Mouse (Mus musculus): Measurements from ENCODE around the gene Cyp2d9. TPM values are rescaled to one million over a fixed set of nuclear protein-coding genes. Genes with fewer than 3 reads are reported as not detected.
"Not testable (repeated sequence)": the region's sequence is repeated elsewhere in the genome, so short reads cannot be mapped to it uniquely, and the experiment has no call there.

Cyp2d9 gene
- polyA plus RNA-seq, 1 experiment from 2014 or later, result not detected

DNA sequence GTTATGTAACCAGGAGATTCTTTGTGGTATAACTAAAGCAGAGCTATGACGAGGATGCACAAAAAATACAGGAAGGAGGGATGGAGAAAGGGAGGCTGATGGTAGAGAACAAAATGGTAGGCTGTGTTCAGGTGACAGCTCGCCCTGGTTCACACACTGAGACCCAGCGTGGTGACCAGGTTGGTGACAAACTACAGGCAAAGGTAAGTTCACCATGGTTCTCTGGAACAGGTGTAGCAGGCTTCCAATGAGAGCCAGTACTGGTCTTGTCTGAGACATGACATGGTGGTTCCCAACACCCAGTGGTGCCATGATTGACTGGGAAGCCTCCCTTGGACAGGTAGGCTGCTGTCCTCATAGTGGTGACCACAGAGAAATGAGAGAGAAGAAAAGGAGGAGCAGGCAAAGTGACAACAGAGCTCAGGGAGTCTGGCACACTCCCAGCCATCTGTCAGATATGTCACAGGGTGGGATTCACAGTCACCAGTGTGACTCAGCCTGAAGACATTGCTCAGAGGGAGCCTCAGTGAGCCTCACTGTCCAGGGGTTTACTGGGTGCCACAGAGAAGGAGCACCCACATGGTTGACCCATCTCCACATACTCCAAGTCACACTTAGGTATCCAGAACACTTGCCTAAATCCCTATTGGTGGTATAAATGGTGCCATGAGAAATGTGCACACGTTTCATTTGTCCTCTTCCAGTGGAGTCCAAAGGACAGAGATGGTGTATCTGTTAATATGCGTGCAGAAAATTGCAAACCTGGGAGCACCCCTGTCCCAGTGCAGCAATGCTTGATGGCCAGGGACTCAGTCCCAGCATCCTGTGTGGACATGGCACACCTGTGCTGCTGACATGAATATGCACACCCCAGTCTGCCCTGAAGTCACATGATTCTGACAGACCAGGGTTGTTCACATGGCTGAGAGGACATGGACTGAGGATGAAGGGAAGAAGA is 24.1 kb downstream of the Cyp2d9 start:
- Histone ChIP-seq H3K4me1 (replicated peaks; ENCODE audit: insufficient read depth, low read length) (no peaks in the 10 kb centered on the region), H3K4me3 (replicated peaks; ENCODE audit: low read depth, low read length) (no peak overlapping the region), H3K27me3 (ENCODE audit: insufficient read depth, low read length) (no peaks in the 10 kb centered on the region), H3K36me3 (ENCODE audit: insufficient read depth, low read length) (no peaks in the 10 kb centered on the region), H3K9me3 (replicated peaks; ENCODE audit: low read length) (no peaks in the 10 kb centered on the region), H3K4me2 (ENCODE audit: low read length) (no peak overlapping the region), H3K9ac (ENCODE audit: low read depth, low read length) (no peak overlapping the region), H3K27ac (no peak overlapping the region)
- DNase-seq (ENCODE audit: low spot score) (no peak), ATAC-seq (replicated peaks; ENCODE audit: low FRiP score, low read depth) (no peak; the same call in 1 of the 2 replicates)
- WGBS, result 81% methylated on average over 5 of the region's 5 CpGs
- no peak for TF ChIP-seq CTCF (IDR thresholded peaks at IDR 0.05; ENCODE audit: low read depth)

DNA sequence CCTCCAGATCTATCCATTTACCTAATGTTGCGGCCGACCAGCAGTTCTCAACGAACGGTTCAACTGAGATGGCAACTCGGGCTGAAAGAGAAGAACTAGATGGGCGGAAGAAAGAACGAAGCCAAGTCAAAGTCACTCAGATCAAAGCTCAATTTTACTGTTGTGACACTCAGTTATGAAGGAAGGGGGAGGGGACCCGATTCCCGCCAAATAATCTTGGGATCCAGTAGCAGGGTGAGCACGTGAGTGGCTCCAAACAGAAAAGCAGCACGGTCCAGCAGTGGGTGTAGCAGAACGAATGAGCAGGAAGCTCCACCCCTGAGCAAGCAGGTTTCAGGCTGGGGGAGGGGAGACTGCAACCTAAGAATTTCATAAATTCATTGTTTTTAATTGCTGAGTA is 26.0 kb downstream of the Cyp2d9 start:
- not testable (repeated sequence) for H3K9ac ChIP-seq (ENCODE audit: low read depth, low read length); H3K4me2 ChIP-seq (ENCODE audit: low read length); H3K4me1 ChIP-seq (replicated peaks; ENCODE audit: insufficient read depth, low read length); H3K4me3 ChIP-seq (replicated peaks; ENCODE audit: low read depth, low read length); H3K27me3 ChIP-seq (ENCODE audit: insufficient read depth, low read length); H3K36me3 ChIP-seq (ENCODE audit: insufficient read depth, low read length); H3K9me3 ChIP-seq (replicated peaks; ENCODE audit: low read length); DNase-seq (ENCODE audit: low spot score); ATAC-seq (replicated peaks; ENCODE audit: low FRiP score, low read depth); H3K27ac ChIP-seq
- 78% methylated on average over 12 of the region's 12 CpGs for WGBS

DNA sequence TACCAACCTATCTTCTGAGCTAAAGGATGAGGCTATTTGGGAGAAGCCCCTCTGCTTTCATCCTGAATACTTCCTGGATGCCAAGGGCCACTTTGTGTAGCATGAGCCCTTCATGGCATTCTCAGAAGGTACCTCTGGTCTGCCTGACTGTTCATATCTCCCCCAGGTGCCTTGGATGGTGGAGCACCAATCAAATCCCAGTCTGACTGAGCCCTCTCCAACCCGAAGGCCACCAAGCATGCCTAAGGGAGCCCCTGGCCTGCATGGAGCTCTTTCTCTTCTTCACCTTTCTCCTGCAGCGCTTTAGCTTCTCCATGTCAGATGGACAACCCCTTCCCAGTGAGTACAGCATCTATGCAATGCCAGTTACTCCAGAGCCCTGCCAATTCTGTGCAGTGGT is 31.5 kb downstream of the Cyp2d9 start:
- H3K36me3 ChIP-seq (ENCODE audit: insufficient read depth, low read length), result no peaks in the 10 kb centered on the region
- WGBS, result 75% methylated on average over 2 of the region's 2 CpGs
- no peaks in the 10 kb centered on the region for H3K27me3 ChIP-seq (ENCODE audit: insufficient read depth, low read length)
- DNase-seq (ENCODE audit: low spot score) (no peak), ATAC-seq (replicated peaks; ENCODE audit: low FRiP score, low read depth) (no peak)
- no peak for TF ChIP-seq CTCF (IDR thresholded peaks at IDR 0.05; ENCODE audit: low read depth)
- no peak overlapping the region for H3K4me2 ChIP-seq (ENCODE audit: low read length)
- no peak overlapping the region for H3K27ac ChIP-seq
- no peak overlapping the region for H3K4me3 ChIP-seq (replicated peaks; ENCODE audit: low read depth, low read length)
- no peaks in the 10 kb centered on the region for H3K4me1 ChIP-seq (replicated peaks; ENCODE audit: insufficient read depth, low read length)
- no peaks in the 10 kb centered on the region for H3K9me3 ChIP-seq (replicated peaks; ENCODE audit: low read length)
- H3K9ac ChIP-seq (ENCODE audit: low read depth, low read length), result no peak overlapping the region

DNA sequence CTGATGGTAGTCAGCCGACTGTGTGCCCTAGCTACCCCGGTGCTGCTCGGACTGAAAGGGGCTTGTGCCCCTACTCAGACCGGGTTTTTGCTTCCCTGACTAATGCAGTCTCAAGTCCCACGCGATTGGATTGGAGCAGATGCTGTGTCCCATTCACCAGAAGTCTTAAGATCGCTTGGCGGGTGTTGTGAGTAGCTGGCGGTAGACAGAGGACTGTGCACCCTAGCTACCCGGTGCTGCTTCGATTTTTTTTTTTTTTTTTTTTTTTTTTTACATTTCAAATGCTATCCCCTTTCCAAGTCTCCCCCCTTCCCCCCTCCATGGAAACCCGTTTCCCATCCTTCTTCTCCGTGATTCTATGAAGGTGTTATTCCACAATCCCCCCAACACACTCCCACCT is 61.0 kb downstream of the Cyp2d9 start:
- H3K9ac ChIP-seq (ENCODE audit: low read depth, low read length); H3K36me3 ChIP-seq (ENCODE audit: insufficient read depth, low read length); H3K4me2 ChIP-seq (ENCODE audit: low read length); ATAC-seq (replicated peaks; ENCODE audit: low FRiP score, low read depth); H3K9me3 ChIP-seq (replicated peaks; ENCODE audit: low read length); DNase-seq (ENCODE audit: low spot score); H3K27ac ChIP-seq; H3K27me3 ChIP-seq (ENCODE audit: insufficient read depth, low read length); H3K4me3 ChIP-seq (replicated peaks; ENCODE audit: low read depth, low read length); H3K4me1 ChIP-seq (replicated peaks; ENCODE audit: insufficient read depth, low read length): not testable (repeated sequence)
- 72% methylated on average over 13 of the region's 13 CpGs for WGBS

Small RNA genes lying within 50 kb of the gene (microRNA-seq; reads per million reads assigned to microRNA genes)
- gene Gm25990, result not detected
- not detected for gene Gm27331
- not detected for gene Gm27622
- not detected for gene Gm27825
- gene Mir7684, result not detected

Other genes starting within 250 kb of the Cyp2d9 start
- gene Shisa8, start 220.6 kb upstream of the Cyp2d9 start, polyA plus RNA-seq (2015; fragmentation: Nextera tagmentation; extraction: Ambion mirVana), result 0.66 and 0.96 TPM in 2 replicates
- gene Tnfrsf13c, start 209.1 kb upstream of the Cyp2d9 start, polyA plus RNA-seq (2015; fragmentation: Nextera tagmentation; extraction: Ambion mirVana), result 0.09 TPM in 1 of 2 replicates, not detected in the other
- gene Cenpm, start 188.7 kb upstream of the Cyp2d9 start, polyA plus RNA-seq (2015; fragmentation: Nextera tagmentation; extraction: Ambion mirVana), result 45.0 and 46.4 TPM in 2 replicates
- not detected in 2 replicates for gene 1500009C09Rik, start 181.0 kb upstream of the Cyp2d9 start, polyA plus RNA-seq (2015; fragmentation: Nextera tagmentation; extraction: Ambion mirVana)
- 4.2 and 4.8 TPM in 2 replicates for gene Sept3, start 158.5 kb upstream of the Cyp2d9 start, polyA plus RNA-seq (2015; fragmentation: Nextera tagmentation; extraction: Ambion mirVana)
- gene Wbp2nl, start 134.5 kb upstream of the Cyp2d9 start, polyA plus RNA-seq (2015; fragmentation: Nextera tagmentation; extraction: Ambion mirVana), result 0.11 and 0.31 TPM in 2 replicates
- gene Naga, start 94.5 kb upstream of the Cyp2d9 start, polyA plus RNA-seq (2015; fragmentation: Nextera tagmentation; extraction: Ambion mirVana), result 95.0 and 101 TPM in 2 replicates
- gene Pheta2, start 94.5 kb upstream of the Cyp2d9 start, polyA plus RNA-seq (2015; fragmentation: Nextera tagmentation; extraction: Ambion mirVana), result 7.4 and 8.4 TPM in 2 replicates
- gene Smdt1, start 94.5 kb upstream of the Cyp2d9 start, polyA plus RNA-seq (2015; fragmentation: Nextera tagmentation; extraction: Ambion mirVana), result 375 and 378 TPM in 2 replicates
- 793 and 923 TPM in 2 replicates for gene Ndufa6, start 79.1 kb upstream of the Cyp2d9 start, polyA plus RNA-seq (2015; fragmentation: Nextera tagmentation; extraction: Ambion mirVana)
- gene Cyp2d22, start 53.2 kb upstream of the Cyp2d9 start, polyA plus RNA-seq (2015; fragmentation: Nextera tagmentation; extraction: Ambion mirVana), result 12.8 and 16.7 TPM in 2 replicates
- not detected in 2 replicates for gene Cyp2d11, start 39.4 kb upstream of the Cyp2d9 start, polyA plus RNA-seq (2015; fragmentation: Nextera tagmentation; extraction: Ambion mirVana)
- gene Cyp2d10, start 26.2 kb upstream of the Cyp2d9 start, polyA plus RNA-seq (2015; fragmentation: Nextera tagmentation; extraction: Ambion mirVana), result 0.12 TPM in 1 of 2 replicates, not detected in the other
- gene Cyp2d12, start 121.6 kb downstream of the Cyp2d9 start, polyA plus RNA-seq (2015; fragmentation: Nextera tagmentation; extraction: Ambion mirVana), result 0.21 TPM in 1 of 2 replicates, not detected in the other
- 0.12 TPM in 1 of 2 replicates, not detected in the other for gene Cyp2d34, start 187.5 kb downstream of the Cyp2d9 start, polyA plus RNA-seq (2015; fragmentation: Nextera tagmentation; extraction: Ambion mirVana)

Measured in kidney, postnatal 0 days (tissue).